Mouse (Mus musculus) ovary, adult 18-20 months (tissue): ENCODE measurements around the gene Zfp90.

Source experiments
- DNase-seq: peaks from one replicate; pipeline ENCODE4 v3.0.0; 2022; ENCODE audit warnings: low spot score, mixed read lengths

The Zfp90 gene

GRCm38 (mm10) chr8:106433667-106434066 lies 18.5 kb downstream of the Zfp90 start:
- no peak for DNase-seq

- DNase-seq: peak; percentile 39
Measured at GRCm38 (mm10) chr8:106437781-106438180, 22.7 kb downstream of the Zfp90 start.

- DNase-seq: no peak
Measured at GRCm38 (mm10) chr8:106440146-106440545, 25.0 kb downstream of the Zfp90 start.

GRCm38 (mm10) chr8:106442740-106443139 lies 27.6 kb downstream of the Zfp90 start:
- DNase-seq: no peak

- no peak for DNase-seq
Measured at GRCm38 (mm10) chr8:106451301-106452085, 36.4 kb downstream of the Zfp90 start.

GRCm38 (mm10) chr8:106452701-106453481 lies 37.8 kb downstream of the Zfp90 start:
- DNase-seq: no peak

- no peak for DNase-seq
Measured at GRCm38 (mm10) chr8:106454036-106454435, 38.9 kb downstream of the Zfp90 start.

- DNase-seq: no peak
Measured at GRCm38 (mm10) chr8:106462131-106462530, 47.0 kb downstream of the Zfp90 start.

- no peak for DNase-seq
Measured at GRCm38 (mm10) chr8:106463795-106464194, 48.7 kb downstream of the Zfp90 start.

GRCm38 (mm10) chr8:106469485-106469884 lies 54.4 kb downstream of the Zfp90 start:
- DNase-seq: no peak

- no peak for DNase-seq
Measured at GRCm38 (mm10) chr8:106474001-106474400, 58.9 kb downstream of the Zfp90 start.
